Mouse (Mus musculus) forebrain, postnatal 0 days (tissue): Measurements from ENCODE around the gene Padi1. TPM values are rescaled to one million over a fixed set of nuclear protein-coding genes. Genes with fewer than 3 reads are reported as not detected.

Experiments
- ATAC-seq: fragments of 200-750 bp; cut with Nextera tagmentation; 2 replicates; pipeline ENCODE4 v1.8.0; 2017; ENCODE audit warnings: mild to moderate bottlenecking, moderate library complexity
- DNase-seq: peaks from one replicate; pipeline ENCODE4 v3.0.0-alpha.2; 2015
- H3K27ac ChIP-seq: fragments of 300-500 bp; sonication (generic); 2 replicates; pipeline ENCODE4 v1.5.1; 2014; ENCODE audit warnings: low read depth, mild to moderate bottlenecking, antibody characterized with exemption, low read length, moderate library complexity, mixed read lengths
- H3K27me3 ChIP-seq: fragments of 300-500 bp; sonication (generic); 2 replicates; pipeline ENCODE4 v1.6.1; 2014; ENCODE audit warnings: mild to moderate bottlenecking, low read length, mixed read lengths; ENCODE audit not compliant: insufficient read depth
- H3K36me3 ChIP-seq: fragments of 300-500 bp; sonication (generic); 2 replicates; pipeline ENCODE4 v1.6.1; 2014; ENCODE audit warnings: mild to moderate bottlenecking, moderate library complexity; ENCODE audit not compliant: insufficient read depth
- H3K4me1 ChIP-seq: fragments of 300-500 bp; sonication (generic); 2 replicates; pipeline ENCODE4 v1.6.1; 2014; ENCODE audit warnings: antibody characterized with exemption; ENCODE audit not compliant: insufficient read depth
- H3K4me2 ChIP-seq: fragments of 300-500 bp; sonication (generic); 2 replicates; pipeline ENCODE4 v1.6.1; 2014; ENCODE audit warnings: low read depth, mild to moderate bottlenecking, moderate library complexity
- H3K4me3 ChIP-seq: fragments of 300-500 bp; sonication (generic); 2 replicates; pipeline ENCODE4 v1.5.1; 2014; ENCODE audit warnings: low read depth, low read length, mixed read lengths
- H3K9ac ChIP-seq: fragments of 300-500 bp; sonication (generic); 2 replicates; pipeline ENCODE4 v1.6.1; 2014; ENCODE audit warnings: mild to moderate bottlenecking
- H3K9me3 ChIP-seq: fragments of 300-500 bp; sonication (generic); 2 replicates; pipeline ENCODE4 v1.6.1; 2016; ENCODE audit warnings: low read length
- CTCF ChIP-seq: sonication (generic); IDR thresholded peaks from 2 replicates; pipeline ENCODE4 v1.5.1; 2016; ENCODE audit warnings: antibody characterized with exemption, control low read depth, low read depth
- WGBS: fragments of 180-500 bp; shearing (Covaris S2); extraction: QIAGEN DNeasy Blood & Tissue Kit; methylation state at CpG from one replicate; pipeline ENCODE4 v1.1.7; 2014; 5-methylcytosine and 5-hydroxymethylcytosine counted together
- polyA plus RNA-seq: library from polyadenylated mRNA; unstranded; fragments of >200 nt; fragmentation: Nextera tagmentation; extraction: Ambion mirVana; gene quantifications from 2 replicates; pipeline ENCODE4 v1.2.1, GENCODE M21; 2015
- total RNA-seq: library from RNA; depleted of rRNA; stranded (reverse); fragments of >200 nt; gene quantifications from 2 replicates; pipeline ENCODE4 v1.2.3, GENCODE M21; 2014; rRNA removed

Gene Padi1
- total RNA-seq, result 0.08 and 0.10 TPM in 2 replicates
- polyA plus RNA-seq, result 0.06 and 0.08 TPM in 2 replicates

GRCm38 (mm10) chr4:140845666-140846065 is at the start of gene Padi1:
Padi1 (minus strand) TSS chr4:140845778.
- no peak within 1 kb of the TSS for H3K27ac ChIP-seq
- H3K4me1 ChIP-seq, result no peaks in the 10 kb centered on the region
- no peak; the same call in 1 of the 2 replicates for ATAC-seq
- no peaks in the 10 kb centered on the region for H3K27me3 ChIP-seq
- no peak for DNase-seq
- no peak for TF ChIP-seq CTCF
- H3K4me3 ChIP-seq, result no peak within 1 kb of the TSS
- no peak within 1 kb of the TSS for H3K9ac ChIP-seq
- H3K9me3 ChIP-seq, result no peaks in the 10 kb centered on the region
- 68% methylated on average over 6 of the region's 6 CpGs for WGBS
- H3K4me2 ChIP-seq, result no peak within 1 kb of the TSS
- no peaks in the 10 kb centered on the region for H3K36me3 ChIP-seq

- Histone ChIP-seq H3K9me3 (no peaks in the 10 kb centered on the region), H3K4me1 (no peaks in the 10 kb centered on the region), H3K4me3 (no peak overlapping the region), H3K9ac (no peak overlapping the region), H3K4me2 (no peak overlapping the region), H3K27me3 (no peaks in the 10 kb centered on the region), H3K36me3 (no peaks in the 10 kb centered on the region), H3K27ac (no peak overlapping the region)
- ATAC-seq (no peak), DNase-seq (no peak)
- 58% methylated on average over 1 of the region's 1 CpGs for WGBS
- TF ChIP-seq CTCF, result no peak
These were observed 46.6 kb upstream of the Padi1 start for GRCm38 (mm10) chr4:140892163-140892530.

GRCm38 (mm10) chr4:140891525-140892162 is 46.1 kb upstream of the Padi1 start:
- no peaks in the 10 kb centered on the region for H3K27me3 ChIP-seq
- 95% methylated on average over 14 of the region's 14 CpGs for WGBS
- no peak overlapping the region for H3K27ac ChIP-seq
- no peaks in the 10 kb centered on the region for H3K36me3 ChIP-seq
- H3K4me1 ChIP-seq, result no peaks in the 10 kb centered on the region
- H3K4me2 ChIP-seq, result no peak overlapping the region
- no peak for ATAC-seq
- no peak for DNase-seq
- H3K9ac ChIP-seq, result no peak overlapping the region
- no peak for TF ChIP-seq CTCF
- no peaks in the 10 kb centered on the region for H3K9me3 ChIP-seq
- H3K4me3 ChIP-seq, result no peak overlapping the region

GRCm38 (mm10) chr4:140883852-140884251 is 38.3 kb upstream of the Padi1 start:
- H3K4me1 ChIP-seq, result no peaks in the 10 kb centered on the region
- no peak for TF ChIP-seq CTCF
- no peak for DNase-seq
- H3K27ac ChIP-seq, result no peak overlapping the region
- no peak overlapping the region for H3K4me3 ChIP-seq
- H3K27me3 ChIP-seq, result no peaks in the 10 kb centered on the region
- H3K9ac ChIP-seq, result no peak overlapping the region
- H3K9me3 ChIP-seq, result no peaks in the 10 kb centered on the region
- ATAC-seq, result no peak; the same call in 1 of the 2 replicates
- 34% methylated on average over 4 of the region's 4 CpGs for WGBS
- H3K4me2 ChIP-seq, result no peak overlapping the region
- H3K36me3 ChIP-seq, result no peaks in the 10 kb centered on the region

GRCm38 (mm10) chr4:140882981-140883380 is 37.4 kb upstream of the Padi1 start:
- no peak for TF ChIP-seq CTCF

GRCm38 (mm10) chr4:140882365-140882764 is 36.8 kb upstream of the Padi1 start:
- WGBS, result 63% methylated on average over 4 of the region's 4 CpGs

More at GRCm38 (mm10) chr4:140882981-140883380, 37.4 kb upstream of the Padi1 start:
- DNase-seq, result no peak
- no peak overlapping the region for H3K9ac ChIP-seq
- WGBS, result 97% methylated on average over 3 of the region's 3 CpGs
- H3K4me1 ChIP-seq, result no peaks in the 10 kb centered on the region
- H3K4me3 ChIP-seq, result no peak overlapping the region
- no peaks in the 10 kb centered on the region for H3K9me3 ChIP-seq
- no peak for ATAC-seq
- H3K27me3 ChIP-seq, result no peaks in the 10 kb centered on the region
- no peak overlapping the region for H3K4me2 ChIP-seq
- no peak overlapping the region for H3K27ac ChIP-seq
- H3K36me3 ChIP-seq, result no peaks in the 10 kb centered on the region

GRCm38 (mm10) chr4:140881771-140882170 is 36.2 kb upstream of the Padi1 start:
- Histone ChIP-seq H3K27me3 (no peaks in the 10 kb centered on the region), H3K9me3 (no peaks in the 10 kb centered on the region), H3K4me3 (no peak overlapping the region), H3K4me1 (no peaks in the 10 kb centered on the region), H3K36me3 (no peaks in the 10 kb centered on the region), H3K4me2 (no peak overlapping the region), H3K27ac (no peak overlapping the region), H3K9ac (no peak overlapping the region)
- ATAC-seq (no peak), DNase-seq (no peak)
- 90% methylated on average over 13 of the region's 13 CpGs for WGBS
- no peak for TF ChIP-seq CTCF

More at GRCm38 (mm10) chr4:140882365-140882764, 36.8 kb upstream of the Padi1 start:
- TF ChIP-seq CTCF, result peak; percentile 29; the same call in 1 of the 2 replicates
- DNase-seq (no peak), ATAC-seq (no peak)
- H3K27ac ChIP-seq, result no peak overlapping the region
- no peak overlapping the region for H3K4me3 ChIP-seq
- no peaks in the 10 kb centered on the region for H3K36me3 ChIP-seq
- H3K4me1 ChIP-seq, result no peaks in the 10 kb centered on the region
- no peaks in the 10 kb centered on the region for H3K27me3 ChIP-seq
- no peak overlapping the region for H3K4me2 ChIP-seq
- H3K9ac ChIP-seq, result no peak overlapping the region
- H3K9me3 ChIP-seq, result no peaks in the 10 kb centered on the region
